Mouse (Mus musculus): ENCODE data around the gene Wfdc17. TPM values are rescaled to one million over a fixed set of nuclear protein-coding genes. Genes with fewer than 3 reads are reported as not detected.

Wfdc17 gene
- polyA plus RNA-seq, 1 experiment, result not detected

GRCm38 (mm10) chr11:83754227-83754626 lies 50.4 kb downstream of the Wfdc17 start:
- peak overlapping the region; percentile 63 for H3ac ChIP-seq (ENCODE audit: control insufficient read depth, insufficient read length)
- peak overlapping the region; percentile 73 for H3K4me3 ChIP-seq
- no peak for TF ChIP-seq REST (IDR thresholded peaks at IDR 0.05; ENCODE audit: insufficient read depth, insufficient read length)
- TF ChIP-seq TCF3 (IDR thresholded peaks at IDR 0.05; ENCODE audit: insufficient read length, low read depth), result no peak
- no peak for TF ChIP-seq MAX (IDR thresholded peaks at IDR 0.05; ENCODE audit: low read depth)
- no peak for TF ChIP-seq CEBPB (IDR thresholded peaks at IDR 0.05; ENCODE audit: insufficient read depth, poor library complexity, severe bottlenecking)
- no peak for TF ChIP-seq POLR2AphosphoS2 (IDR thresholded peaks at IDR 0.05; ENCODE audit: insufficient read length, low read depth)
- TF ChIP-seq E2F4 (IDR thresholded peaks at IDR 0.05; ENCODE audit: insufficient read depth), result no peak
- no peak for TF ChIP-seq MYOG (IDR thresholded peaks at IDR 0.05; ENCODE audit: control insufficient read depth in 1 of 3, insufficient read depth in 1 of 3, insufficient read length in 2 of 3, low read depth in 2 of 3)
- no peak for TF ChIP-seq MYOD1 (IDR thresholded peaks at IDR 0.05; ENCODE audit: control insufficient read depth in 1 of 3, insufficient read length in 2 of 3, low read depth in 2 of 3)
- TF ChIP-seq USF1 (IDR thresholded peaks at IDR 0.05; ENCODE audit: low read depth), result no peak
- no peak for TF ChIP-seq SRF (IDR thresholded peaks at IDR 0.05; ENCODE audit: control insufficient read depth, insufficient read length, low read depth)
- no peak for TF ChIP-seq POLR2A (IDR thresholded peaks at IDR 0.05; ENCODE audit: insufficient read length, low read depth)
- TF ChIP-seq TCF12 (IDR thresholded peaks at IDR 0.05; ENCODE audit: insufficient read depth, poor library complexity, severe bottlenecking), result no peak
- H3K4me2 ChIP-seq (ENCODE audit: low read depth), result peak overlapping the region; percentile 66
- H3K36me3 ChIP-seq (ENCODE audit: control insufficient read depth, insufficient read depth), result peaks cover 28% of the 10 kb centered on the region
- H3K27me3 ChIP-seq (ENCODE audit: control insufficient read depth, insufficient read depth, insufficient read length), result no peaks in the 10 kb centered on the region
- H3K79me2 ChIP-seq (ENCODE audit: control insufficient read depth, insufficient read depth), result peaks cover 19% of the 10 kb centered on the region

Other genes with a start within 250 kb of the Wfdc17 start
- 10.2 TPM for gene Mmp28, start 240.9 kb upstream of the Wfdc17 start, polyA plus RNA-seq (2012; fragmentation: generic; extraction: Trizol)
- gene Taf15, start 230.9 kb upstream of the Wfdc17 start, polyA plus RNA-seq (2012; fragmentation: generic; extraction: Trizol), result 74.2 TPM
- gene Heatr9, start 181.8 kb upstream of the Wfdc17 start, polyA plus RNA-seq (2012; fragmentation: generic; extraction: Trizol), result 0.04 TPM
- gene Ccl5, start 173.5 kb upstream of the Wfdc17 start, polyA plus RNA-seq (2012; fragmentation: generic; extraction: Trizol), result 10.4 TPM
- 8.2 TPM for gene Ccl9, start 125.4 kb upstream of the Wfdc17 start, polyA plus RNA-seq (2012; fragmentation: generic; extraction: Trizol)
- 0.04 TPM for gene Ccl6, start 110.9 kb upstream of the Wfdc17 start, polyA plus RNA-seq (2012; fragmentation: generic; extraction: Trizol)
- not detected for gene Rpl9-ps1, start 58.4 kb upstream of the Wfdc17 start, polyA plus RNA-seq (2012; fragmentation: generic; extraction: Trizol)
- not detected for gene Ccl3, start 54.6 kb upstream of the Wfdc17 start, polyA plus RNA-seq (2012; fragmentation: generic; extraction: Trizol)
- gene Ccl4, start 41.4 kb upstream of the Wfdc17 start, polyA plus RNA-seq (2012; fragmentation: generic; extraction: Trizol), result not detected
- not detected for gene Wfdc18, start 5.0 kb downstream of the Wfdc17 start, polyA plus RNA-seq (2012; fragmentation: generic; extraction: Trizol)
- gene Wfdc21, start 42.9 kb downstream of the Wfdc17 start, polyA plus RNA-seq (2012; fragmentation: generic; extraction: Trizol), result not detected
- 8.7 TPM for gene Heatr6, start 49.7 kb downstream of the Wfdc17 start, polyA plus RNA-seq (2012; fragmentation: generic; extraction: Trizol)
- gene Hnf1b, start 146.1 kb downstream of the Wfdc17 start, polyA plus RNA-seq (2012; fragmentation: generic; extraction: Trizol), result not detected
- gene Ddx52, start 238.1 kb downstream of the Wfdc17 start, polyA plus RNA-seq (2012; fragmentation: generic; extraction: Trizol), result 12.1 TPM

Data from myocyte (in vitro differentiated cells).